Comparison of ENCODE assay signal across 20 mouse cellular contexts in the genomic region with DNA sequence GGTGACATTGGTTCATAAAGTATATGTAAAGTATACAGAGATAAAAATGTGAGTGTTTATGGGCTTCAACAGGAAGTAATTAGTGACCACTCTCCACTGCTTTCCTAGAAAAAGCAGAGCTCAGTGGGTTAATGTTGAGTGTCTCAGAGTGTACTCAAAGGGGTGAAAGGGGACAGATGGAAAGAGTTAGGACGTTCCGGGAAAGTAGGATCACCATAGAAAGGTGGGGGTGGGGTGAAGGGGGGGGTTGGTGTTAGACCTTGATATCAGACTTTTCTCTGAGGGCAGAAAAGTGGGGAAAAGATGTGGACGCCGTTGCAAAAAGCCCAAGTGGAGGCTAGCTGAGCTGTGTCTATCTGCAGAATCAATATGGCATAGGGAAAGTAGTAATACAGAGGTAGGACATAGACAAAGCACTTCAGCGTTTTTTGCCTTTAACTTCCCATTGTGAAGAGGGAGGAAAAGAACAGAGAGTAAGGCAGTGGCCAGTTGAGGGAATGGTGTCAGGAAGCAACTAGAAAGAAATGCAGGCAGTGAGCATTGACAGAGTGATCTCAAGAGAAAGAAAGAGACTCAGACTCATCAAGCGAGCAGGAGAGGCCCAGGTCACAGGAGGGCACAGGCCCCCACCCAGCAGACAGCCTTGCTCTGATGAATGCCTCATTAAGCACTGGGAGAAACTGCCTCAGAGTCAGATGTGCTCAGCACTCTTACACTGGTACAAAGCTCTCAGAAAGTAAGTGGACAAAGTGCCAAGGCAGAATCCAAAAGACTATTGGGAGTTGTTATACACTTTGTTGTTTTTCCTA. TPM values are rescaled to one million over a fixed set of nuclear protein-coding genes. Genes with fewer than 3 reads are reported as not detected.
A peak's percentile ranks its signal among the peaks of the same experiment; 100 is the strongest.
DNase-seq lines count a peak whose midpoint lies in the region; ATAC-seq lines count a peak whose summit lies in the region.
"Had no signal": no experiment of that assay in that cellular context is flagged by ENCODE, and none has a peak within 500 bp of the region (broad histone marks: within the 10 kb centered on the region; RNA-seq: fewer than 3 reads in every experiment).

No protein-coding gene starts in this region.

- peaks cover 15% of the 10 kb centered on the region for H3K4me1 ChIP-seq in hindbrain, embryonic 10.5 days (replicated peaks)
- H3K4me1 ChIP-seq in hindbrain, embryonic 13.5 days (replicated peaks): no peaks in the 10 kb centered on the region; the same call in 1 of the 2 replicates
- H3K4me1 ChIP-seq in limb, embryonic 12.5 days (replicated peaks): peaks cover 7% of the 10 kb centered on the region
- H3K4me1 ChIP-seq: embryonic facial prominence, embryonic 15.5 days; neural tube, embryonic 13.5 days had no signal

- peak; percentile 38 for DNase-seq in hindbrain, embryonic 10.5 days (ENCODE audit: low spot score)
- DNase-seq in NIH3T3 (ENCODE audit: low read depth): peak; percentile 47
- peak; percentile 76 for DNase-seq in embryo, embryonic 11 days
- no peak for DNase-seq in left cerebral cortex, postnatal 36 days (ENCODE audit: low spot score in 2 of 2)
- no peak for DNase-seq in right cerebral cortex, postnatal 25 days
- DNase-seq: cerebellum, adult 18-20 months; heart, postnatal 36 days; kidney, adult 11 months; layer of hippocampus, adult 9-11 months; liver; right cerebral cortex, adult 18-20 months; thymus, adult 18-20 months had no signal

- intact Hi-C loops in left cerebral cortex, postnatal 36 days (cut with DNase I): no loop called here

- no peaks in the 10 kb centered on the region for H3K36me3 ChIP-seq in hindbrain, embryonic 10.5 days
- H3K36me3 ChIP-seq in hindbrain, embryonic 13.5 days: no peaks in the 10 kb centered on the region
- H3K36me3 ChIP-seq in limb, embryonic 12.5 days: no peaks in the 10 kb centered on the region
- H3K36me3 ChIP-seq: embryonic facial prominence, embryonic 15.5 days; midbrain, embryonic 12.5 days; neural tube, embryonic 13.5 days had no signal

- 26% methylated on average over 6 of the region's 6 CpGs for WGBS in hindbrain, embryonic 10.5 days
- WGBS in hindbrain, embryonic 13.5 days: 23% methylated on average over 6 of the region's 6 CpGs
- WGBS in limb, embryonic 12.5 days: 11% methylated on average over 6 of the region's 6 CpGs

- no peak overlapping the region for H3K4me3 ChIP-seq in hindbrain, embryonic 10.5 days
- H3K4me3 ChIP-seq in hindbrain, embryonic 13.5 days: no peak overlapping the region
- H3K4me3 ChIP-seq in limb, embryonic 12.5 days (replicated peaks): no peak overlapping the region
- H3K4me3 ChIP-seq: embryonic facial prominence, embryonic 15.5 days; midbrain, embryonic 12.5 days; neural tube, embryonic 13.5 days had no signal

- peak overlapping the region; percentile 74 for H3K27ac ChIP-seq in hindbrain, embryonic 10.5 days
- H3K27ac ChIP-seq in hindbrain, embryonic 13.5 days: no peak overlapping the region
- H3K27ac ChIP-seq in limb, embryonic 12.5 days: no peak overlapping the region
- H3K27ac ChIP-seq: embryonic facial prominence, embryonic 15.5 days; midbrain, embryonic 12.5 days; neural tube, embryonic 13.5 days had no signal

- H3K9ac ChIP-seq in hindbrain, embryonic 13.5 days: no peak overlapping the region
- no peak overlapping the region for H3K9ac ChIP-seq in limb, embryonic 12.5 days (replicated peaks)
- H3K9ac ChIP-seq: embryonic facial prominence, embryonic 15.5 days; midbrain, embryonic 12.5 days; neural tube, embryonic 13.5 days had no signal

- no peaks in the 10 kb centered on the region for H3K27me3 ChIP-seq in hindbrain, embryonic 10.5 days (ENCODE audit: insufficient read depth, poor library complexity, severe bottlenecking)
- H3K27me3 ChIP-seq in hindbrain, embryonic 13.5 days: no peaks in the 10 kb centered on the region
- H3K27me3 ChIP-seq in limb, embryonic 12.5 days: no peaks in the 10 kb centered on the region
- H3K27me3 ChIP-seq: embryonic facial prominence, embryonic 15.5 days; midbrain, embryonic 12.5 days; neural tube, embryonic 13.5 days had no signal

- ATAC-seq in hindbrain, embryonic 13.5 days (ENCODE audit: low FRiP score): no peak
- ATAC-seq in limb, embryonic 12.5 days (ENCODE audit: insufficient number of reproducible peaks, insufficient read depth, low FRiP score, low TSS enrichment, low read depth): peak; percentile 47; the same call in 1 of the 2 replicates
- ATAC-seq: CD4-positive, CD25-positive, alpha-beta regulatory T cell, adult 4 months; lung, postnatal 0 days had no signal

- H3K4me2 ChIP-seq in hindbrain, embryonic 13.5 days: no peak overlapping the region
- no peak overlapping the region for H3K4me2 ChIP-seq in limb, embryonic 12.5 days
- H3K4me2 ChIP-seq: embryonic facial prominence, embryonic 15.5 days; midbrain, embryonic 12.5 days; neural tube, embryonic 13.5 days had no signal

- no peaks in the 10 kb centered on the region for H3K9me3 ChIP-seq in hindbrain, embryonic 10.5 days
- no peaks in the 10 kb centered on the region for H3K9me3 ChIP-seq in hindbrain, embryonic 13.5 days
- H3K9me3 ChIP-seq in limb, embryonic 12.5 days: no peaks in the 10 kb centered on the region
- H3K9me3 ChIP-seq: embryonic facial prominence, embryonic 15.5 days; midbrain, embryonic 12.5 days; neural tube, embryonic 13.5 days had no signal

RNA-seq across cellular contexts. Expression of gene Fgf7, which starts 18.5 kb away (rescaled TPM):
- 0.14 and 0.56 TPM in 2 replicates for polyA plus RNA-seq in hindbrain, embryonic 10.5 days (2016; fragmentation: Nextera tagmentation; extraction: Ambion mirVana)
- 0.70 and 0.75 TPM in 2 replicates for polyA plus RNA-seq in hindbrain, embryonic 13.5 days (2015; fragmentation: Nextera tagmentation; extraction: Ambion mirVana)
- polyA plus RNA-seq in limb, embryonic 12.5 days (2016; fragmentation: Nextera tagmentation; extraction: Ambion mirVana): 4.0 and 4.1 TPM in 2 replicates
- under 1 TPM; 0.22 to 0.23 TPM for total RNA-seq in left cerebral cortex, postnatal 36 days (2021)
- total RNA-seq: granulocyte monocyte progenitor cell, adult 5-6 weeks had no signal
- polyA plus RNA-seq: CD4-positive, CD25-positive, alpha-beta regulatory T cell, adult 4 months had no signal

Comparison
In these comparisons a context has a peak if more than half of its experiments do, and no peak if none do; other contexts are left out.
1. DNase-seq: peak in hindbrain, embryonic 10.5 days (single experiment), NIH3T3 (single experiment) and embryo, embryonic 11 days (single experiment); none in left cerebral cortex, postnatal 36 days (0 of 2) and right cerebral cortex, postnatal 25 days (single experiment).